Mouse (Mus musculus) G1E (cell line): ENCODE measurements around the gene Klhdc8a.

ENCODE experiments used
- CTCF ChIP-seq: IDR thresholded peaks from 2 replicates; pipeline ENCODE4 v1.5.1; 2012; ENCODE audit warnings: low read depth, low read length, inconsistent platforms, mixed read lengths
- POLR2AphosphoS5 ChIP-seq: IDR thresholded peaks from 2 replicates; pipeline ENCODE4 v1.6.1; 2012; ENCODE audit warnings: low read depth, low read length, inconsistent platforms; ENCODE audit not compliant: insufficient replicate concordance
- TAL1 ChIP-seq: conservative IDR thresholded peaks from 2 replicates; pipeline ENCODE4 v1.6.1; 2012; ENCODE audit warnings: low read depth, low read length, inconsistent platforms, mixed read lengths

DNA sequence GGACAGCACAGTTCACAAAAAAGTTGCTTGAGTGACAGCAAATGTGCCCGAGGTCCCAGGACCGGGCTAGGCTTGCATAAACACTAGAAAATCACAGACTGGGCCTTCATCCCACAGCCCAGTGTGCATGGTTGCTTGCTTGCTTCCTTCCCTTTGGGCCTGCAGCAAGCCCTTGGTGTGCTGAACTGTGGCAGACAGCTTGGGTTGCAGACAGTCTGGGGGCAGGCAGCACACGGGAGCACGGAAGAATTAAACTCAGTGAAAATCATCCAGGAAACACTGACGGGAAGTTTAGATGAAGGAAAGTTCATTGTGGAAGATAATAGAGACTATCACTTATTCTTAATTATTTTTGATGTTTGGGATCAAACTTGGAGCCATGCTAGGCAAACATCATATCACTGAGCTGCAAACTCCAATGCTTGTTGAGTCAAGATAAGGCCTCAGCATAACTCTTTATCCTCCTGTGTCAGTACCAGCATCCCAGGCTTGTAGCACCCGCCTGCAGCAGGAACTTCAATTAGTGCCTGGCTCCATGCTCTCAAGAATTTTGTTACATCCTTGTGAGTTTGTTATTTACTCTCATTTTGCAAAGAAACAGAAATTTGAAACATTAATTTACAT lies 35.9 kb downstream of the Klhdc8a start:
- TF ChIP-seq CTCF, result no peak
- no peak for TF ChIP-seq TAL1
- TF ChIP-seq POLR2AphosphoS5, result no peak
